Mouse (Mus musculus): ENCODE measurements around the gene Rabggta. TPM values are rescaled to one million over a fixed set of nuclear protein-coding genes. Genes with fewer than 3 reads are reported as not detected.

Rabggta gene
- 35.6 and 36.8 TPM in 2 replicates for total RNA-seq (2014; rRNA removed; ENCODE audit: low replicate concordance)
- 20.8 and 21.8 TPM in 2 replicates for polyA plus RNA-seq (2015; fragmentation: Nextera tagmentation; extraction: Ambion mirVana)

- WGBS, result under 1% methylated on average over 49 of the region's 50 CpGs
- Histone ChIP-seq H3K4me3 (ENCODE audit: low read depth, low read length) (peak within 1 kb of the TSS; percentile 80), H3K36me3 (replicated peaks; ENCODE audit: control insufficient read depth, insufficient read depth, low read length) (peaks cover 8% of the 10 kb centered on the region), H3K4me2 (ENCODE audit: low read depth, low read length) (peak within 1 kb of the TSS; percentile 68), H3K27me3 (ENCODE audit: control insufficient read depth, insufficient read depth, low read length) (no peaks in the 10 kb centered on the region), H3K27ac (ENCODE audit: low read depth) (peak within 1 kb of the TSS; percentile 75), H3K9ac (replicated peaks; ENCODE audit: low read depth, low read length) (peak within 1 kb of the TSS; percentile 70), H3K4me1 (ENCODE audit: control insufficient read depth, insufficient read depth) (no peaks in the 10 kb centered on the region; the same call in 1 of the 2 replicates), H3K9me3 (replicated peaks; ENCODE audit: control insufficient read depth, low read length) (no peaks in the 10 kb centered on the region)
- no peak for TF ChIP-seq EP300 (IDR thresholded peaks at IDR 0.05; ENCODE audit: low read depth)
- peak; percentile 90 for TF ChIP-seq CTCF (IDR thresholded peaks at IDR 0.05; ENCODE audit: low read depth)
- DNase-seq (ENCODE audit: low spot score) (peak; percentile 87), ATAC-seq (ENCODE audit: insufficient read depth, low read depth) (peak; percentile 92)
These were observed at the start of gene Rabggta for GRCm38 (mm10) chr14:55721700-55722437. Gene Rabggta (minus strand): TSS chr14:55722263.

GRCm38 (mm10) chr14:55769087-55769703 lies 47.1 kb upstream of the Rabggta start:
- 75% methylated on average over 16 of the region's 16 CpGs for WGBS
- DNase-seq (ENCODE audit: low spot score) (no peak), ATAC-seq (ENCODE audit: insufficient read depth, low read depth) (no peak)
- Histone ChIP-seq H3K27ac (ENCODE audit: low read depth) (no peak overlapping the region), H3K4me1 (ENCODE audit: control insufficient read depth, insufficient read depth) (peaks cover 9% of the 10 kb centered on the region; the same call in 1 of the 2 replicates), H3K4me3 (ENCODE audit: low read depth, low read length) (no peak overlapping the region), H3K27me3 (ENCODE audit: control insufficient read depth, insufficient read depth, low read length) (peaks cover 24% of the 10 kb centered on the region; the same call in 1 of the 2 replicates), H3K4me2 (ENCODE audit: low read depth, low read length) (no peak overlapping the region), H3K9me3 (replicated peaks; ENCODE audit: control insufficient read depth, low read length) (no peaks in the 10 kb centered on the region), H3K36me3 (replicated peaks; ENCODE audit: control insufficient read depth, insufficient read depth, low read length) (peaks cover 16% of the 10 kb centered on the region; the same call in 1 of the 2 replicates), H3K9ac (replicated peaks; ENCODE audit: low read depth, low read length) (no peak overlapping the region)
- TF ChIP-seq CTCF (IDR thresholded peaks at IDR 0.05; ENCODE audit: low read depth), result no peak

- H3K9ac ChIP-seq (replicated peaks; ENCODE audit: low read depth, low read length), result no peak overlapping the region
- DNase-seq (ENCODE audit: low spot score) (no peak), ATAC-seq (ENCODE audit: insufficient read depth, low read depth) (no peak)
- H3K9me3 ChIP-seq (replicated peaks; ENCODE audit: control insufficient read depth, low read length), result no peaks in the 10 kb centered on the region
- no peak overlapping the region for H3K27ac ChIP-seq (ENCODE audit: low read depth)
- peaks cover 11% of the 10 kb centered on the region for H3K4me1 ChIP-seq (ENCODE audit: control insufficient read depth, insufficient read depth)
- no peak overlapping the region for H3K4me3 ChIP-seq (ENCODE audit: low read depth, low read length)
- TF ChIP-seq CTCF (IDR thresholded peaks at IDR 0.05; ENCODE audit: low read depth) (no peak), EP300 (IDR thresholded peaks at IDR 0.05; ENCODE audit: low read depth) (no peak)
- WGBS, result 82% methylated on average over 6 of the region's 6 CpGs
- no peak overlapping the region for H3K4me2 ChIP-seq (ENCODE audit: low read depth, low read length)
- H3K27me3 ChIP-seq (ENCODE audit: control insufficient read depth, insufficient read depth, low read length), result peaks cover 24% of the 10 kb centered on the region; the same call in 1 of the 2 replicates
- peaks cover 16% of the 10 kb centered on the region; the same call in 1 of the 2 replicates for H3K36me3 ChIP-seq (replicated peaks; ENCODE audit: control insufficient read depth, insufficient read depth, low read length)
These were observed 46.5 kb upstream of the Rabggta start for GRCm38 (mm10) chr14:55768555-55768954.

GRCm38 (mm10) chr14:55767519-55768414 lies 45.7 kb upstream of the Rabggta start:
- DNase-seq (ENCODE audit: low spot score), result peak; percentile 41
- Histone ChIP-seq H3K9ac (replicated peaks; ENCODE audit: low read depth, low read length) (0 out of 2 replicates have a peak overlapping the region, but pooled peaks have one; percentile 1), H3K4me2 (ENCODE audit: low read depth, low read length) (peak overlapping the region; percentile 63), H3K9me3 (replicated peaks; ENCODE audit: control insufficient read depth, low read length) (no peaks in the 10 kb centered on the region), H3K27me3 (ENCODE audit: control insufficient read depth, insufficient read depth, low read length) (peaks cover 24% of the 10 kb centered on the region; the same call in 1 of the 2 replicates), H3K27ac (ENCODE audit: low read depth) (no peak overlapping the region), H3K4me1 (ENCODE audit: control insufficient read depth, insufficient read depth) (peaks cover 19% of the 10 kb centered on the region), H3K4me3 (ENCODE audit: low read depth, low read length) (peak overlapping the region; percentile 36), H3K36me3 (replicated peaks; ENCODE audit: control insufficient read depth, insufficient read depth, low read length) (peaks cover 13% of the 10 kb centered on the region; the same call in 1 of the 2 replicates)
- peak; percentile 79 for ATAC-seq (ENCODE audit: insufficient read depth, low read depth)
- TF ChIP-seq CTCF (IDR thresholded peaks at IDR 0.05; ENCODE audit: low read depth) (peak; percentile 57), EP300 (IDR thresholded peaks at IDR 0.05; ENCODE audit: low read depth) (no peak)
- WGBS, result 12% methylated on average over 52 of the region's 52 CpGs

GRCm38 (mm10) chr14:55765696-55766095 lies 43.6 kb upstream of the Rabggta start, which contains the start of gene Ltb4r1:
Gene Ltb4r1 (plus strand): TSS chr14:55765962.
- 65% methylated on average over 4 of the region's 4 CpGs for WGBS
- no peak within 1 kb of the TSS for H3K27ac ChIP-seq (ENCODE audit: low read depth)
- H3K9ac ChIP-seq (replicated peaks; ENCODE audit: low read depth, low read length), result no peak within 1 kb of the TSS
- no peaks in the 10 kb centered on the region for H3K9me3 ChIP-seq (replicated peaks; ENCODE audit: control insufficient read depth, low read length)
- TF ChIP-seq CTCF (IDR thresholded peaks at IDR 0.05; ENCODE audit: low read depth), result no peak
- no peak for TF ChIP-seq EP300 (IDR thresholded peaks at IDR 0.05; ENCODE audit: low read depth)
- DNase-seq (ENCODE audit: low spot score) (no peak), ATAC-seq (ENCODE audit: insufficient read depth, low read depth) (no peak)
- H3K27me3 ChIP-seq (ENCODE audit: control insufficient read depth, insufficient read depth, low read length), result peaks cover 36% of the 10 kb centered on the region
- H3K4me3 ChIP-seq (ENCODE audit: low read depth, low read length), result no peak within 1 kb of the TSS
- H3K36me3 ChIP-seq (replicated peaks; ENCODE audit: control insufficient read depth, insufficient read depth, low read length), result peaks cover 6% of the 10 kb centered on the region; the same call in 1 of the 2 replicates
- H3K4me2 ChIP-seq (ENCODE audit: low read depth, low read length), result no peak within 1 kb of the TSS
- peaks cover 24% of the 10 kb centered on the region for H3K4me1 ChIP-seq (ENCODE audit: control insufficient read depth, insufficient read depth)

All from heart, postnatal 0 days (tissue).